Mouse (Mus musculus) layer of hippocampus, adult 11-12 months (tissue): ENCODE measurements around the gene Mrpl23.

Source experiments
- DNase-seq: peaks from one replicate; pipeline ENCODE4 v3.0.0; 2022; ENCODE audit warnings: low spot score

Gene Mrpl23

GRCm38 (mm10) chr7:142552591-142553416, 20.3 kb downstream of the Mrpl23 start:
- DNase-seq: no peak

- no peak for DNase-seq
These were observed 21.2 kb downstream of the Mrpl23 start for GRCm38 (mm10) chr7:142553417-142554335.

- DNase-seq: no peak
These were observed 22.1 kb downstream of the Mrpl23 start for GRCm38 (mm10) chr7:142554625-142555024.

GRCm38 (mm10) chr7:142555366-142556088, 23.0 kb downstream of the Mrpl23 start:
- DNase-seq: no peak

- no peak for DNase-seq
These were observed 23.6 kb downstream of the Mrpl23 start for GRCm38 (mm10) chr7:142556089-142556476.

GRCm38 (mm10) chr7:142557696-142558095, 25.2 kb downstream of the Mrpl23 start:
- no peak for DNase-seq

- DNase-seq: no peak
These were observed 26.1 kb downstream of the Mrpl23 start for GRCm38 (mm10) chr7:142558511-142559146.

GRCm38 (mm10) chr7:142559651-142560175, 27.2 kb downstream of the Mrpl23 start:
- no peak for DNase-seq

- DNase-seq: no peak
These were observed 28.7 kb downstream of the Mrpl23 start for GRCm38 (mm10) chr7:142560942-142561855.

GRCm38 (mm10) chr7:142561856-142562404, 29.4 kb downstream of the Mrpl23 start:
- DNase-seq: peak; percentile 20

GRCm38 (mm10) chr7:142563168-142563567, 30.7 kb downstream of the Mrpl23 start:
- no peak for DNase-seq

- no peak for DNase-seq
These were observed 32.6 kb downstream of the Mrpl23 start for GRCm38 (mm10) chr7:142564955-142565643.

GRCm38 (mm10) chr7:142566512-142566911, 34.0 kb downstream of the Mrpl23 start:
- DNase-seq: no peak

GRCm38 (mm10) chr7:142568985-142569384, 36.5 kb downstream of the Mrpl23 start:
- DNase-seq: no peak

GRCm38 (mm10) chr7:142570565-142570964, 38.1 kb downstream of the Mrpl23 start:
- no peak for DNase-seq

- no peak for DNase-seq
These were observed 39.2 kb downstream of the Mrpl23 start for GRCm38 (mm10) chr7:142571458-142572220.

GRCm38 (mm10) chr7:142572343-142572742, 39.9 kb downstream of the Mrpl23 start:
- DNase-seq: no peak

GRCm38 (mm10) chr7:142572992-142573391, 40.5 kb downstream of the Mrpl23 start:
- DNase-seq: no peak
